Mouse (Mus musculus) CH12F3 (cell line): ENCODE results near the gene Gm26657.

Experiments used
- in situ Hi-C: fragments of 300-500 bp; cut with MboI; formaldehyde crosslinking; loops from 2 replicates; pipeline ENCODE4 v1.14.3; 2020; ENCODE audit warnings: low sequenced_read_pairs

Gm26657 gene

GRCm38 (mm10) chr4:56740020-56740485 lies at the start of gene Gm26657:
TSS of gene Gm26657 (plus strand) at chr4:56740070.
- in situ Hi-C loops = no loop called here

GRCm38 (mm10) chr4:56696401-56696800 lies 43.5 kb upstream of the Gm26657 start:
- in situ Hi-C loops = no loop called here

GRCm38 (mm10) chr4:56698671-56699070 lies 41.2 kb upstream of the Gm26657 start:
- in situ Hi-C loops = no loop called here

- in situ Hi-C loops = no loop called here
Observed at GRCm38 (mm10) chr4:56702234-56702633, 37.6 kb upstream of the Gm26657 start.

GRCm38 (mm10) chr4:56713155-56713554 lies 26.7 kb upstream of the Gm26657 start:
- in situ Hi-C loops = no loop called here

GRCm38 (mm10) chr4:56716801-56717200 lies 23.1 kb upstream of the Gm26657 start:
- in situ Hi-C loops = no loop called here

GRCm38 (mm10) chr4:56717932-56718331 lies 21.9 kb upstream of the Gm26657 start:
- in situ Hi-C loops = no loop called here

- in situ Hi-C loops = no loop called here
Observed at GRCm38 (mm10) chr4:56718573-56719442, 21.1 kb upstream of the Gm26657 start.

- in situ Hi-C loops = no loop called here
Observed at GRCm38 (mm10) chr4:56719456-56719855, 20.4 kb upstream of the Gm26657 start.

GRCm38 (mm10) chr4:56720403-56720802 lies 19.5 kb upstream of the Gm26657 start:
- in situ Hi-C loops = no loop called here

- in situ Hi-C loops = no loop called here
Observed at GRCm38 (mm10) chr4:56721469-56721868, 18.4 kb upstream of the Gm26657 start.

- in situ Hi-C loops = no loop called here
Observed at GRCm38 (mm10) chr4:56722346-56722745, 17.5 kb upstream of the Gm26657 start.

- in situ Hi-C loops = no loop called here
Observed at GRCm38 (mm10) chr4:56723237-56723636, 16.6 kb upstream of the Gm26657 start.

GRCm38 (mm10) chr4:56725839-56726238 lies 14.0 kb upstream of the Gm26657 start:
- in situ Hi-C loops = no loop called here

GRCm38 (mm10) chr4:56740611-56741010 lies 741 bp downstream of the Gm26657 start:
- in situ Hi-C loops = no loop called here

- in situ Hi-C loops = no loop called here
Observed at GRCm38 (mm10) chr4:56741041-56741493, 1.2 kb downstream of the Gm26657 start, which contains the start of gene Actl7b. TSS of gene Actl7b (minus strand) at chr4:56741443.

GRCm38 (mm10) chr4:56742698-56743097 lies 2.8 kb downstream of the Gm26657 start:
- in situ Hi-C loops = no loop called here

GRCm38 (mm10) chr4:56743363-56744195 lies 3.7 kb downstream of the Gm26657 start, which contains the start of gene Actl7a:
TSS of gene Actl7a (plus strand) at chr4:56743413.
- in situ Hi-C loops = no loop called here

- in situ Hi-C loops = no loop called here
Observed at GRCm38 (mm10) chr4:56746345-56746744, 6.5 kb downstream of the Gm26657 start.

GRCm38 (mm10) chr4:56747456-56747855 lies 7.6 kb downstream of the Gm26657 start:
- in situ Hi-C loops = no loop called here

- in situ Hi-C loops = no loop called here
Observed at GRCm38 (mm10) chr4:56756021-56756420, 16.2 kb downstream of the Gm26657 start.
